Mouse (Mus musculus): Measurements from ENCODE around the gene Cd55b. TPM values are rescaled to one million over a fixed set of nuclear protein-coding genes. Genes with fewer than 3 reads are reported as not detected.

The Cd55b gene
- polyA plus RNA-seq (2015; fragmentation: Illumina TruSeq; extraction: RNeasy Lipid Tissue Mini Kit (QIAGEN cat#74804); ENCODE audit: insufficient read depth, low replicate concordance): 0.18 TPM

DNA sequence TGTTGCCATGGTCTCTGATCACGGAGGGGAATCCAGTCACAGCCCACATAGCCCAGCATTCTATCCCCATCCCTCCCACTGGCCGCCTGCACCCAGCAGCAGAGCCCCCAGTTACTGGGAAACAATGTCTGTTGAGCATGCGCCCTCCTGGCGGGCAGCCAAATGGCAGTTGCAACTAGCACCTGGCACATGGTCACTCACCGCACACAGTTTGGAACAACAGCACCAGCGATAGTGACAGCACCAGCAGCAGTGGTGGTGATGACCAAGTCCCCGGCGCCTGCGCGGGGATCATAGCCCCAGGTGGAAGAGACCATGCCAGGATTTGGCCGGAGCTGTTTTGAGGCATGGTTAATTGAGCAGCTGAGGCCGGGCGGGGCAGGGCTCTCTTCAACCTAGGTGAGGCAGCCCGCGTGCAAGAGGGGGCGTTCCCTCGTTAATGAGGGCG, at the start of gene Cd55b:
Cd55b (minus strand) TSS at position 346 of the 448 bp plus-strand sequence.

GRCm38 (mm10) chr1:130462084-130462861, 39.5 kb upstream of the Cd55b start, which contains the start of gene Cd55:
Cd55 (minus strand) TSS chr1:130462744.

Other genes with a start within 250 kb of the Cd55b start
- 412 TPM for gene Cd55, start 39.7 kb upstream of the Cd55b start, polyA plus RNA-seq (2015; fragmentation: Illumina TruSeq; extraction: RNeasy Lipid Tissue Mini Kit (QIAGEN cat#74804); ENCODE audit: insufficient read depth, low replicate concordance)
- gene Zp3r, start 206.6 kb upstream of the Cd55b start, polyA plus RNA-seq (2015; fragmentation: Illumina TruSeq; extraction: RNeasy Lipid Tissue Mini Kit (QIAGEN cat#74804); ENCODE audit: insufficient read depth, low replicate concordance): not detected
- not detected for gene C4bp, start 238.6 kb upstream of the Cd55b start, polyA plus RNA-seq (2015; fragmentation: Illumina TruSeq; extraction: RNeasy Lipid Tissue Mini Kit (QIAGEN cat#74804); ENCODE audit: insufficient read depth, low replicate concordance)